In genomic region chr5:63949195-63949594, GRCm38 (mm10) we compare ENCODE assay signal across 10 mouse cellular contexts. TPM values are rescaled to one million over a fixed set of nuclear protein-coding genes. Genes with fewer than 3 reads are reported as not detected.
DNase-seq lines count a peak whose midpoint lies in the region; ATAC-seq lines count a peak whose summit lies in the region.
"Had no signal": no experiment of that assay in that cellular context is flagged by ENCODE, and none has a peak within 500 bp of the region (broad histone marks: within the 10 kb centered on the region; RNA-seq: fewer than 3 reads in every experiment).

No protein-coding gene starts in this region.

- 22% methylated on average over 3 of the region's 3 CpGs for WGBS in liver, embryonic 15.5 days (ENCODE audit: insufficient replicate concordance)
- 19% methylated on average over 3 of the region's 3 CpGs for WGBS in intestine, embryonic 15.5 days
- WGBS in stomach, embryonic 15.5 days: 30% methylated on average over 3 of the region's 3 CpGs

- peak overlapping the region; percentile 22; the same call in 1 of the 2 replicates for H3K27ac ChIP-seq in liver, embryonic 15.5 days (replicated peaks)
- no peak overlapping the region for H3K27ac ChIP-seq in intestine, embryonic 15.5 days
- peak overlapping the region; percentile 32 for H3K27ac ChIP-seq in stomach, embryonic 15.5 days
- H3K27ac ChIP-seq: heart, embryonic 15.5 days had no signal

- no peaks in the 10 kb centered on the region for H3K27me3 ChIP-seq in liver, embryonic 15.5 days
- no peaks in the 10 kb centered on the region for H3K27me3 ChIP-seq in intestine, embryonic 15.5 days (replicated peaks)
- H3K27me3 ChIP-seq in stomach, embryonic 15.5 days (replicated peaks): no peaks in the 10 kb centered on the region
- H3K27me3 ChIP-seq: heart, embryonic 15.5 days had no signal

- H3K4me3 ChIP-seq in liver, embryonic 15.5 days (replicated peaks): no peak overlapping the region
- no peak overlapping the region for H3K4me3 ChIP-seq in intestine, embryonic 15.5 days (replicated peaks)
- H3K4me3 ChIP-seq in stomach, embryonic 15.5 days (replicated peaks): no peak overlapping the region
- H3K4me3 ChIP-seq: heart, embryonic 15.5 days had no signal

- H3K9me3 ChIP-seq in liver, embryonic 15.5 days (replicated peaks): no peaks in the 10 kb centered on the region
- H3K9me3 ChIP-seq in intestine, embryonic 15.5 days: no peaks in the 10 kb centered on the region
- H3K9me3 ChIP-seq in stomach, embryonic 15.5 days: no peaks in the 10 kb centered on the region
- H3K9me3 ChIP-seq: heart, embryonic 15.5 days had no signal

- H3K36me3 ChIP-seq in liver, embryonic 15.5 days (replicated peaks): no peaks in the 10 kb centered on the region
- no peaks in the 10 kb centered on the region for H3K36me3 ChIP-seq in intestine, embryonic 15.5 days
- no peaks in the 10 kb centered on the region for H3K36me3 ChIP-seq in stomach, embryonic 15.5 days
- H3K36me3 ChIP-seq: heart, embryonic 15.5 days had no signal

- no peak overlapping the region for H3K4me2 ChIP-seq in liver, embryonic 15.5 days
- H3K4me2 ChIP-seq in intestine, embryonic 15.5 days (replicated peaks): no peak overlapping the region
- H3K4me2 ChIP-seq in stomach, embryonic 15.5 days: no peak overlapping the region
- H3K4me2 ChIP-seq: heart, embryonic 15.5 days had no signal

- no peak overlapping the region for H3K9ac ChIP-seq in liver, embryonic 15.5 days
- no peak overlapping the region for H3K9ac ChIP-seq in intestine, embryonic 15.5 days
- no peak overlapping the region for H3K9ac ChIP-seq in stomach, embryonic 15.5 days
- H3K9ac ChIP-seq: heart, embryonic 15.5 days had no signal

- DNase-seq in liver: no peak
- DNase-seq in kidney, postnatal 36 days: peak; percentile 76 to 77
- no peak for DNase-seq in cerebellum, postnatal 25 days
- DNase-seq in cerebellum, postnatal 36 days: no peak
- no peak for DNase-seq in right cerebral cortex, adult 18-20 months
- DNase-seq: right cerebral cortex, postnatal 4 days had no signal

- no peak for ATAC-seq in liver, embryonic 15.5 days (ENCODE audit: insufficient read depth)
- peak; percentile 48; the same call in 1 of the 2 replicates for ATAC-seq in intestine, embryonic 15.5 days
- ATAC-seq in stomach, embryonic 15.5 days (ENCODE audit: insufficient read depth, low FRiP score, low read depth): no peak

- peaks cover 15% of the 10 kb centered on the region for H3K4me1 ChIP-seq in liver, embryonic 15.5 days (replicated peaks)
- H3K4me1 ChIP-seq in intestine, embryonic 15.5 days (replicated peaks): peaks cover 9% of the 10 kb centered on the region; the same call in 1 of the 2 replicates
- peaks cover 10% of the 10 kb centered on the region; the same call in 1 of the 2 replicates for H3K4me1 ChIP-seq in stomach, embryonic 15.5 days

RNA-seq across cellular contexts. Expression of gene Rell1, which starts 19.5 kb away (rescaled TPM):
- polyA plus RNA-seq in liver, embryonic 15.5 days (2015; fragmentation: Nextera tagmentation; extraction: Ambion mirVana): 8.8 and 9.2 TPM in 2 replicates
- 16.6 and 19.0 TPM in 2 replicates for polyA plus RNA-seq in intestine, embryonic 15.5 days (2015; fragmentation: Nextera tagmentation; extraction: Ambion mirVana)
- 23.9 and 25.0 TPM in 2 replicates for polyA plus RNA-seq in stomach, embryonic 15.5 days (2015; fragmentation: Nextera tagmentation; extraction: Ambion mirVana)

Comparison
In these comparisons a context has a peak if more than half of its experiments do, and no peak if none do; other contexts are left out.
1. DNase-seq: peak in kidney, postnatal 36 days (2 of 2); none in liver (single experiment), cerebellum, postnatal 25 days (0 of 2), cerebellum, postnatal 36 days (0 of 2) and right cerebral cortex, adult 18-20 months (single experiment).